Mouse (Mus musculus): ENCODE measurements around the gene Ndufaf7.

DNA sequence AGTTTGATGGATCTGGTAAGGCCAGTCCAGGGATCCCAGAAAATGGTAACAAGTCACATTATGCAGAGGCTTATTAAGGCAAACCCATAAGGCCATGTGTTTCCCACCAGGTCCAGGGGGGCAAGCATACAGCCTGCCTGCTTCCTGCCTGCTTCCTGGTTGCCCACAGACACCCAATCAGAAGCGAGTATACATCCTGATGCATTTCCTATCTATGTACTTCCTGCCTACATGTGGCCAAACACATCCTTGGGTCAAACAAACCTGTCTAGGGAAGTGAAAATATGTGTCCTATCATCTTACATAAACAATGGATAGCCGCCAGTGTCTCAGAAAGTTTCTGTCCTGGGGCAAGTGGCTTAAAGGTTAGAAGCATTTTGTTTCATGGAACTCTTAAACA is 33.8 kb upstream of the Ndufaf7 start:
- TF ChIP-seq POLR2A (IDR thresholded peaks at IDR 0.05; ENCODE audit: extremely low read depth, insufficient read depth, low read length) (no peak), CTCF (IDR thresholded peaks at IDR 0.05; ENCODE audit: extremely low read depth, insufficient read depth, low read length) (no peak)
